Mouse (Mus musculus): ENCODE results near the gene Amdhd1.

Gene Amdhd1

GRCm38 (mm10) chr10:93484511-93484910, 55.3 kb downstream of the Amdhd1 start:
- DNase-seq (ENCODE audit: low spot score in 2 of 2), result no peak
